Mouse (Mus musculus): ENCODE data around the gene Masp2. TPM values are rescaled to one million over a fixed set of nuclear protein-coding genes. Genes with fewer than 3 reads are reported as not detected.
A peak's percentile ranks its signal among the peaks of the same experiment; 100 is the strongest.

The Masp2 gene
- polyA plus RNA-seq, 1 experiment from 2014 or later: 4.4 TPM

GRCm38 (mm10) chr4:148625010-148625409 lies 22.7 kb downstream of the Masp2 start:
- 78% methylated on average over 10 of the region's 10 CpGs for WGBS
- H3K9ac ChIP-seq: no peak overlapping the region

GRCm38 (mm10) chr4:148625756-148626622 lies 23.6 kb downstream of the Masp2 start:
- no peaks in the 10 kb centered on the region for H3K27me3 ChIP-seq (replicated peaks)
- ATAC-seq (ENCODE audit: insufficient read depth, low FRiP score, low read depth): peak; percentile 54
- WGBS: under 1% methylated on average over 57 of the region's 57 CpGs
- peak overlapping the region; percentile 63 for H3K4me2 ChIP-seq
- peaks cover 30% of the 10 kb centered on the region for H3K36me3 ChIP-seq
- H3K9ac ChIP-seq: peak overlapping the region; percentile 80
- H3K4me1 ChIP-seq: peaks cover 18% of the 10 kb centered on the region
- no peaks in the 10 kb centered on the region for H3K9me3 ChIP-seq
- H3K27ac ChIP-seq: peak overlapping the region; percentile 88
- peak overlapping the region; percentile 72 for H3K4me3 ChIP-seq (replicated peaks)

More at GRCm38 (mm10) chr4:148625010-148625409, 22.7 kb downstream of the Masp2 start:
- H3K4me1 ChIP-seq: peaks cover 18% of the 10 kb centered on the region
- H3K4me3 ChIP-seq (replicated peaks): peak overlapping the region; percentile 72; the same call in 1 of the 2 replicates
- no peak overlapping the region for H3K27ac ChIP-seq
- no peaks in the 10 kb centered on the region for H3K27me3 ChIP-seq (replicated peaks)
- peaks cover 36% of the 10 kb centered on the region for H3K36me3 ChIP-seq
- no peaks in the 10 kb centered on the region for H3K9me3 ChIP-seq
- no peak for ATAC-seq (ENCODE audit: insufficient read depth, low FRiP score, low read depth)
- peak overlapping the region; percentile 63 for H3K4me2 ChIP-seq

GRCm38 (mm10) chr4:148626623-148627185 lies 24.4 kb downstream of the Masp2 start, which contains the start of gene Tardbp:
Gene Tardbp (minus strand): TSS chr4:148627019.
- H3K27ac ChIP-seq: peak within 1 kb of the TSS; percentile 88
- WGBS: under 1% methylated on average over 51 of the region's 51 CpGs
- peak within 1 kb of the TSS; percentile 63 for H3K4me2 ChIP-seq
- peaks cover 15% of the 10 kb centered on the region for H3K4me1 ChIP-seq
- H3K9me3 ChIP-seq: no peaks in the 10 kb centered on the region
- H3K4me3 ChIP-seq (replicated peaks): peak within 1 kb of the TSS; percentile 72
- ATAC-seq (ENCODE audit: insufficient read depth, low FRiP score, low read depth): peak; percentile 94
- H3K9ac ChIP-seq: peak within 1 kb of the TSS; percentile 80
- H3K36me3 ChIP-seq: peaks cover 24% of the 10 kb centered on the region
- no peaks in the 10 kb centered on the region for H3K27me3 ChIP-seq (replicated peaks)

GRCm38 (mm10) chr4:148627246-148627645 lies 24.9 kb downstream of the Masp2 start:
- no peaks in the 10 kb centered on the region for H3K27me3 ChIP-seq (replicated peaks)
- peak overlapping the region; percentile 49 for H3K4me2 ChIP-seq
- H3K27ac ChIP-seq: no peak overlapping the region
- no peaks in the 10 kb centered on the region for H3K9me3 ChIP-seq
- H3K4me3 ChIP-seq (replicated peaks): peak overlapping the region; percentile 72
- 60% methylated on average over 3 of the region's 3 CpGs for WGBS
- H3K4me1 ChIP-seq: peaks cover 15% of the 10 kb centered on the region
- H3K9ac ChIP-seq: no peak overlapping the region
- H3K36me3 ChIP-seq: peaks cover 20% of the 10 kb centered on the region; the same call in 1 of the 2 replicates
- no peak for ATAC-seq (ENCODE audit: insufficient read depth, low FRiP score, low read depth)

- no peaks in the 10 kb centered on the region for H3K9me3 ChIP-seq
- no peak overlapping the region for H3K27ac ChIP-seq
- no peak overlapping the region for H3K4me2 ChIP-seq
- WGBS: 53% methylated on average over 3 of the region's 3 CpGs
- ATAC-seq (ENCODE audit: insufficient read depth, low FRiP score, low read depth): no peak
- H3K4me3 ChIP-seq (replicated peaks): no peak overlapping the region
- H3K27me3 ChIP-seq (replicated peaks): no peaks in the 10 kb centered on the region
- no peak overlapping the region for H3K9ac ChIP-seq
- H3K4me1 ChIP-seq: no peaks in the 10 kb centered on the region
- H3K36me3 ChIP-seq: no peaks in the 10 kb centered on the region
Observed at GRCm38 (mm10) chr4:148632013-148632692, 29.8 kb downstream of the Masp2 start.

- H3K4me1 ChIP-seq: no peaks in the 10 kb centered on the region
- H3K27ac ChIP-seq: no peak overlapping the region; the same call in 1 of the 2 replicates
- no peak for ATAC-seq (ENCODE audit: insufficient read depth, low FRiP score, low read depth)
- no peak overlapping the region for H3K9ac ChIP-seq
- H3K4me2 ChIP-seq: no peak overlapping the region
- WGBS: 77% methylated on average over 2 of the region's 2 CpGs
- no peaks in the 10 kb centered on the region for H3K9me3 ChIP-seq
- no peaks in the 10 kb centered on the region for H3K36me3 ChIP-seq
- H3K27me3 ChIP-seq (replicated peaks): no peaks in the 10 kb centered on the region
- no peak overlapping the region for H3K4me3 ChIP-seq (replicated peaks)
Observed at GRCm38 (mm10) chr4:148633395-148634061, 31.2 kb downstream of the Masp2 start.

- H3K36me3 ChIP-seq: no peaks in the 10 kb centered on the region
- no peak overlapping the region for H3K9ac ChIP-seq
- H3K27ac ChIP-seq: no peak overlapping the region
- no peak for ATAC-seq (ENCODE audit: insufficient read depth, low FRiP score, low read depth)
- H3K27me3 ChIP-seq (replicated peaks): no peaks in the 10 kb centered on the region
- no peaks in the 10 kb centered on the region for H3K4me1 ChIP-seq
- no peak overlapping the region for H3K4me3 ChIP-seq (replicated peaks)
- no peaks in the 10 kb centered on the region for H3K9me3 ChIP-seq
- no peak overlapping the region for H3K4me2 ChIP-seq
- WGBS: 76% methylated on average over 2 of the region's 2 CpGs
Observed at GRCm38 (mm10) chr4:148635309-148635708, 33.0 kb downstream of the Masp2 start.

GRCm38 (mm10) chr4:148638302-148638701 lies 35.9 kb downstream of the Masp2 start:
- H3K4me1 ChIP-seq: no peaks in the 10 kb centered on the region
- H3K4me2 ChIP-seq: no peak overlapping the region
- 38% methylated on average over 9 of the region's 9 CpGs for WGBS
- no peaks in the 10 kb centered on the region for H3K36me3 ChIP-seq
- H3K4me3 ChIP-seq (replicated peaks): no peak overlapping the region
- no peak for ATAC-seq (ENCODE audit: insufficient read depth, low FRiP score, low read depth)
- H3K27ac ChIP-seq: no peak overlapping the region
- H3K9me3 ChIP-seq: no peaks in the 10 kb centered on the region
- no peaks in the 10 kb centered on the region for H3K27me3 ChIP-seq (replicated peaks)
- no peak overlapping the region for H3K9ac ChIP-seq

GRCm38 (mm10) chr4:148639455-148639854 lies 37.1 kb downstream of the Masp2 start:
- Histone ChIP-seq H3K27ac (no peak overlapping the region), H3K4me2 (no peak overlapping the region), H3K9me3 (no peaks in the 10 kb centered on the region), H3K27me3 (replicated peaks) (no peaks in the 10 kb centered on the region), H3K9ac (no peak overlapping the region), H3K36me3 (no peaks in the 10 kb centered on the region), H3K4me1 (peaks cover 5% of the 10 kb centered on the region; the same call in 1 of the 2 replicates), H3K4me3 (replicated peaks) (no peak overlapping the region)
- WGBS: 70% methylated on average over 2 of the region's 2 CpGs
- peak; percentile 56; the same call in 1 of the 2 replicates for ATAC-seq (ENCODE audit: insufficient read depth, low FRiP score, low read depth)

GRCm38 (mm10) chr4:148641121-148641520 lies 38.8 kb downstream of the Masp2 start:
- Histone ChIP-seq H3K9me3 (no peaks in the 10 kb centered on the region), H3K36me3 (no peaks in the 10 kb centered on the region), H3K4me1 (peaks cover 5% of the 10 kb centered on the region; the same call in 1 of the 2 replicates), H3K27me3 (replicated peaks) (no peaks in the 10 kb centered on the region), H3K27ac (no peak overlapping the region), H3K9ac (no peak overlapping the region), H3K4me2 (no peak overlapping the region), H3K4me3 (replicated peaks) (no peak overlapping the region)
- WGBS: 75% methylated on average over 5 of the region's 5 CpGs
- no peak for ATAC-seq (ENCODE audit: insufficient read depth, low FRiP score, low read depth)

All from stomach, embryonic 15.5 days (tissue).